Mouse (Mus musculus): ENCODE measurements around the gene Rasal1.
A peak's percentile ranks its signal among the peaks of the same experiment; 100 is the strongest.

Rasal1 gene

GRCm38 (mm10) chr5:120656281-120656751 is 7.7 kb downstream of the Rasal1 start:
- no peak for DNase-seq (ENCODE audit: low spot score)

GRCm38 (mm10) chr5:120660816-120661215 is 12.2 kb downstream of the Rasal1 start:
- no peak for DNase-seq (ENCODE audit: low spot score)

GRCm38 (mm10) chr5:120664888-120665287 is 16.3 kb downstream of the Rasal1 start:
- no peak for DNase-seq (ENCODE audit: low spot score)

- DNase-seq (ENCODE audit: low spot score), result no peak
These were observed 20.1 kb downstream of the Rasal1 start for GRCm38 (mm10) chr5:120668761-120669160.

GRCm38 (mm10) chr5:120670132-120670531 is 21.5 kb downstream of the Rasal1 start:
- DNase-seq (ENCODE audit: low spot score), result no peak

GRCm38 (mm10) chr5:120671865-120672264 is 23.3 kb downstream of the Rasal1 start:
- DNase-seq (ENCODE audit: low spot score), result no peak

- DNase-seq (ENCODE audit: low spot score), result peak; percentile 48
These were observed 25.0 kb downstream of the Rasal1 start for GRCm38 (mm10) chr5:120673626-120674025.

- no peak for DNase-seq (ENCODE audit: low spot score)
These were observed 25.9 kb downstream of the Rasal1 start for GRCm38 (mm10) chr5:120674229-120675145.

- DNase-seq (ENCODE audit: low spot score), result peak; percentile 21
These were observed 28.9 kb downstream of the Rasal1 start for GRCm38 (mm10) chr5:120677516-120677915.

- no peak for DNase-seq (ENCODE audit: low spot score)
These were observed 31.3 kb downstream of the Rasal1 start for GRCm38 (mm10) chr5:120679676-120680555.

- no peak for DNase-seq (ENCODE audit: low spot score)
These were observed 32.3 kb downstream of the Rasal1 start for GRCm38 (mm10) chr5:120680918-120681317.

GRCm38 (mm10) chr5:120682982-120683771 is 34.6 kb downstream of the Rasal1 start:
- no peak for DNase-seq (ENCODE audit: low spot score)

GRCm38 (mm10) chr5:120685678-120686077 is 37.1 kb downstream of the Rasal1 start:
- DNase-seq (ENCODE audit: low spot score), result no peak

GRCm38 (mm10) chr5:120686749-120687483 is 38.3 kb downstream of the Rasal1 start:
- no peak for DNase-seq (ENCODE audit: low spot score)

- no peak for DNase-seq (ENCODE audit: low spot score)
These were observed 38.9 kb downstream of the Rasal1 start for GRCm38 (mm10) chr5:120687484-120687851.

GRCm38 (mm10) chr5:120687897-120688296 is 39.3 kb downstream of the Rasal1 start:
- no peak for DNase-seq (ENCODE audit: low spot score)

- DNase-seq (ENCODE audit: low spot score), result no peak
These were observed 39.8 kb downstream of the Rasal1 start for GRCm38 (mm10) chr5:120688434-120688833.

GRCm38 (mm10) chr5:120690417-120690816 is 41.8 kb downstream of the Rasal1 start:
- DNase-seq (ENCODE audit: low spot score), result no peak

- no peak for DNase-seq (ENCODE audit: low spot score)
These were observed 43.4 kb downstream of the Rasal1 start for GRCm38 (mm10) chr5:120692034-120692433.

GRCm38 (mm10) chr5:120693931-120694694 is 45.5 kb downstream of the Rasal1 start:
- DNase-seq (ENCODE audit: low spot score), result no peak
